Mouse (Mus musculus): ENCODE data around the gene Ltb4r2.

Gene Ltb4r2

DNA sequence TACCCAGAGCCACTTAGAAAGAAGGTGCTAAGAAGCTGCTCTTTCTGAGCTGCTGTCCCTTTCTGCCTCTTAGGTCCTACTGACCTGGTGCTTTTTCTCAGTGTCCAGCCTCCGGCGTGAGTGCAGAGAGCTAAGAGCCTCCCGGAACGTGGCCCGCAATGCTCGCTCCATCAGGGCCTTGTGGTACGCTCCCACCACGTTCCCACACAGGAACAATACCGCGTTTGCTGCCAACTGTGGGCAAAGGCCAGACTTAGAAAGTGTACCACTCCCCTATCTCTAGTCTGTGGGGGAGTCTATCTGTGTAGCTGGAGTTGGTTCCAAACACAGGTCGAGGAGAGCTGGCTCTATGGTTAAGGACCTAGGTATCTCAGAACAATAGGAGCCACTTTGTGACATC, 19.5 kb downstream of the Ltb4r2 start:
- CTCF ChIA-PET, result interaction anchor here (0.5 to 0.9 kb wide), 2 partner anchors 13 to 163 kb away, joined by 3 to 12 read pairs; partner anchors contain the start of gene Rec8

DNA sequence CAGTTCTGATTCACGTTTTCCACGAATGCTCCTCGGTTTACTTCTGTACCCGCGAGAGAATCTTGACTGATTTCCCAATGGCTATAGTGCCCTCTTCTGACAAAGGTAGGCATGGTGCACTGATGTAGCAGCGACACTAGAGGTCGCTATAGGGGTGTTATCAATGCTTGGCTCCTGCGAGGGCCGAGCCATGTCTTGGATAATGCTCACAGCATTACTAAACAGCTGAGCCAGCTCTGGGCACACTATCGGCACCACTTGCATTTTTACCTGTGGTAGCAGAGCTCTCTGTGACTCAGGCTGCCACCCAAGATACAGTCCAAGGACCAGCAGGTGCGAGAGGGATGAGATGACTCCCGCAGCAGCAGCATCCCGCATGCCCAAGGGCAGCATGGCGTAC, 20.1 kb downstream of the Ltb4r2 start:
- CTCF ChIA-PET, result interaction anchor here (0.9 kb wide), 1 partner anchor 13 kb away, joined by 3 read pairs; no protein-coding TSS in a partner anchor

DNA sequence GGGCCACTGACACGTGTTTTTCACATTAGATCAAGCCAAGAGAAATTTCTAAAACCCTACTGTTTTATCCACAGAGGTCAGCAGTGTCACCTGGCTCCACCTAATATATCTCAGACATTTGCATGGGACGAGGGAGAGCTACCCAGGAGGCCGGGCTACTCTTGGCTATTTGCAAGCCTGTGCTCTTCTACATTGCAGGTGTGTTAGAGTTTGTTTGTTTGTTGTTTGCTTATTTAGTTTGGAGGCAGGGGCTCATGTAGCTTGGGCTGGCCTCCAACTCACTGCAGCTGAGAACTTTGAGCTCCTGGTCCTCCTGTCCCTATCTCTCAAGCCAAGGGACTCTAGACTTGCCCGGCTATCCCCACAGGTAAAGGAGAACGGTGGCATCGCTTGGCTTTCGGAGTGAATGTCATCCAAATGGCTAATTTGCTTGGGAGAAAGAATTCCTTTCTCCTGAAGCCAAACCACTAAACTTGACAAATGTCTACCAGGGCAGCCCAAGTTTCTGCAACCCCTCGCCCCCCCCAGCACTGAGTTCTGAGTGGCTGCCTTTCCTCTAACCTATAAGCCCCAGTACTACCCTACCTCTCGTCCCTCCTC, 21.2 kb downstream of the Ltb4r2 start:
- CTCF ChIA-PET, result no interaction called here

DNA sequence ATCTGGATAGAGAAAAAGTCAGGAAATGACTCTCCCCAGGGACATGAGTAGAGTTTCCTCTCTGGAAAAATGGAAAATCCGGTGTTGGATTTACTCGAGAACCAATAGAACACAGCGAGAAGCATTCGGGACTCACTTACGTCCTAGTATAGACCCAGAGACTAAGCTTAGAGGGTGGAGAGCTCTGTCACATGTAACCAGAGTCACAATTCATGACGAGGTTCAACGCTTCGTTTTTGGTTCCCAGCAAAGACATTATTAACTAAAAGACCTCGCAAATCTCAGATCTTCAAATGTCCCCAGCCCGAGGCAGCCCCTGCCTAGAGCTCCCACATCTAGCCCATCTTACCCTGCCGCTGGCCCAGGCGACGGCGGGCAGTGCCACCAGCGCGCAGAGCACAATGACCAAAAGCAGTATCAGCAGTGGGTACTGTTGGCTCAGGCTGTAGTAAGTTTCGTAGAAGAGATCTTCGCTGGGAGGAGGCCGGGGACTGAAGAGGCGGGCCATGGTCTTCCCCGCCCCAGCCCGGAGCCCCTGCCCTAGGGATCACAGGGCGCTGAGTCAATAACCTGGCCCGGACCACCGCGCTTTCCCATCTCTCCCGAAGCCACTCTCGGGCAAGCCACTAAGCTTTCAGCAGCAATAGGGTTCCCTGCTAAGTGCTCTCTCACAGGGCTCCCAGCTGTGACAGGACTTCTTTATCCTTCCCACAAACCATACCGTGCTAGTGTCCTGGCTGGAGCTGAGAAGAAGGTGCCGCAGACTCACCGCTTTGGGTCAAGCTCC, 22.1 kb downstream of the Ltb4r2 start:
- CTCF ChIA-PET, result no interaction called here

DNA sequence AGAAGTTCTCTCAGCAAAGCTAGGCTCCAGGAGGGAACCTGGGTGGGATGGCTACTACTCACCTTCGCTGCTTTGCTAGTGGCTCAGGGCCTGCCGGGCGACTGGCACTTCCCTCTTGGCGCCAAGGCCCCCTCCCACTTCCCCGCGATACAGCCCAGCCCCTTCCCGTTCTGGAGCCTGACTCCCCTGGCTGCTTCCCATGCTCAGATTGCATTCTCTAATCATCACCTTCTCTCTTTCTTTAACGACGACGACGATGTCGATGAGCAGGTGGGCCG, 22.7 kb downstream of the Ltb4r2 start, which contains the start of gene Adcy4:
Adcy4 (minus strand) TSS at position 138 of the 278 bp plus-strand sequence.
- CTCF ChIA-PET, result no interaction called here

DNA sequence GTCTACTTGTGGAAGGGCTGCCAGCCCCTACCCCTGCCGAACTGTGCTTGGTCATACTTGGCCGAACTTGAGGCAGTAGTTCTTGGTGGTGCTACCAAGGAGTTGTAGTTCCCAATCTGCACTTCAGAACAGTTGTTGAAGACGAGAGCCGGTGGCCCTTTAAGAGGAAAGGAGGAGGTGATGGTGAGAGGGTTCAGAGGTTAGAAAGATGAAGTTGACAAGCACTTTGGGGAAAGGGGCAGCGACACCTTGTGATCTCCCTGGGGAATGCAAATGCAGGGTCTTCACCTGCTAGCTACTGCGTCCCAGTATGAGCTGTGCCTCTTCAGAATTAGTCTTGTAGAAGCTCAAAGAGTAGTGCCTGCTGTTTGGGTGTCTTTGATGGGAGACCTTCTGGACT, 24.0 kb downstream of the Ltb4r2 start:
- CTCF ChIA-PET, result no interaction called here

DNA sequence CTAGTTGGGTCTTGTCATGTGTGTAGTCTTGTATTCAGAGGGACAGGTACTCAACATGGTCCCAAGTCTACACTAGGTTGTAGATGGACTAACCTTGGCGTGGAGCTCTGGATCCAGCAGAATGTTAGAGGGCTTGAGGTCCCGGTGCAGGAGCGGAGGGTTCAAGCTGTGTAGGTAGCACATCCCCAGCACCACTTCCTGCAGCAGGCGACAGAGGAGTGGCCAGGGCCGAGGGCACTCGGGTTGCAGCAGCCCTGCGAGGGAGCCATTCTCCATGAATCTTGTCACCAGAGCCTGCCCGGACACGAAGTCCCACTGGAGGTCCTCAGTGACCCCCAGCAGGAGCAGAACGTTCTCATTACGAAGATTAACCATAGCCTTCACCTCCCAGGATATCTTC, 26.5 kb downstream of the Ltb4r2 start:
- CTCF ChIA-PET, result no interaction called here

DNA sequence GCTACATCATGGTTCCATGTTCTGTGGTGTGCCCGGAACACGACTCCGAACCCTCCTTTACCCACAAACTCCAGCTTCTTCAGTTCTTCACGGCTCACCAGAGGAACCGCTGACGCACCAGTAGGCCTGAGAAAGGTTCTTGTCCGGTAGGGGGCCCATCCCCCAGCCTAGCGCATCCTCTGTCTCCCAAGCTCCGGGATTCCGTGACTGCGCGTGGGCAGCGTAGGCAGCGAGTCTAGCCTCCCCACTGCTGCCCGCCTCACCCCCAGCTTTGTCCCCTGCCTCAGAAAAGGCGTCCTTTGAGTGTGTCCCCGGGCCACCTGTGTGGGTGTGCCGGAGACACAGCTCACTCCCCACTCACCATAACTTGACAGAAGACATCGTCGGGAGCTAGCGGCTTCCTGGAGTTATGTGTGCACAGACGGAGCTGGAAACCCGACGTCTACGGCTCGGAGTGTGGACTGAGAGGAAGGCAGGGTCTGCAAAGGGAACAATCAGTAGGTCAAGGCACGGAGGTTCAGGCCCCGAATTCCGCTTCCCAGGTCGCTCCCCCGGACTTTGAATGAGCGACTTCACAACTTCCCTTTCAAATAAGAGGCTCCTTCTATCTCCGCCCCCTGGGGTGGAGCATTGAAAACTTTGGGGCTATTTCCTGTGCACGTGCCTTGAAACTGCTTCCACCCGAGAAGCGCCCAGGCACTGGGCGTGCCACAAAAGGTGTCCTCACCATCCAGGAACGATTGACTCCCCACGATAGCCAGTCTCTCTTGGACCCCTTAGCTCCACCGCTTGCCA, 27.2 kb downstream of the Ltb4r2 start, which contains the start of gene Ripk3:
Ripk3 (minus strand) TSS at position 610 of the 795 bp plus-strand sequence.
- CTCF ChIA-PET, result no interaction called here

DNA sequence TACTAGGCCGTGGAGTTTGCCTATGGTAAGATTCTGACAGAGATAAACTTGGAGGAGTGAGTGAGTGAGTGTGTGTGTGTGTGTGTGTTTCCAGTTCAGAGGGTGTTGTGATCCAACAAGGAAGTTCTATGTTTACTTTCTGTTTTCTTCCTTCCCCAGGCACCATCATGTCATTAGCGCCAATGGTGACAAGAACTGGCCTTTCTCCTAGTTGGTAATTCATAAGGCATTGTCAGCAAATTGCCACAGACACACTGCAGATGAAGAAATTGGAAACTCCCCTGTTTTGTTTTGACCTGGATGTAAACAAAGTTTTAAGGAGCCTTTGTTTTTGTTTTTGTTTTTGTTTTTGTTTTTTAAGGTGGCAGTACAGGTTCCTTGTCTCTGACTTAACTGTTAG, 32.2 kb downstream of the Ltb4r2 start:
- CTCF ChIA-PET, result interaction anchor here (1.3 kb wide), 1 partner anchor 12 kb away, joined by 3 read pairs; no protein-coding TSS in a partner anchor

DNA sequence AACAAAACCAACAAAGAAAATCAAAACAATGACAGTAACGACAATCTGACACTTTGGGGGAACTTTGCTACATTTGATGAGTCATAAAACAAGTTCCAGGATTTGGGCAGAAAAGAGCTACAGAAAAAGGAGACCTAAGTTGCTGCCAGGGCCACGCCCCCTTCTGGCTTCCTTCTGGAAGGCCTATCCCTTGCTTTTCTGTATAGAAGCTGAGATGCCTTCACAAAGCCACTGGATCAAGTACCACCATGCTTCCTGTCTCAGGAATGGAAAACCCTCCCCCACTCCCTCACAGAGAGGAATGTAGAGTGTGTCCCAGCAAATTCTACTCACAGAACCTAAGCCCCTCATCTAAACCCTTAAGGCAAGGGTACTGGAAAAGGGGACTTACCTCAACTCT, 32.7 kb downstream of the Ltb4r2 start:
- CTCF ChIA-PET, result interaction anchor here (1.3 kb wide), 1 partner anchor 13 kb away, joined by 3 read pairs; no protein-coding TSS in a partner anchor

DNA sequence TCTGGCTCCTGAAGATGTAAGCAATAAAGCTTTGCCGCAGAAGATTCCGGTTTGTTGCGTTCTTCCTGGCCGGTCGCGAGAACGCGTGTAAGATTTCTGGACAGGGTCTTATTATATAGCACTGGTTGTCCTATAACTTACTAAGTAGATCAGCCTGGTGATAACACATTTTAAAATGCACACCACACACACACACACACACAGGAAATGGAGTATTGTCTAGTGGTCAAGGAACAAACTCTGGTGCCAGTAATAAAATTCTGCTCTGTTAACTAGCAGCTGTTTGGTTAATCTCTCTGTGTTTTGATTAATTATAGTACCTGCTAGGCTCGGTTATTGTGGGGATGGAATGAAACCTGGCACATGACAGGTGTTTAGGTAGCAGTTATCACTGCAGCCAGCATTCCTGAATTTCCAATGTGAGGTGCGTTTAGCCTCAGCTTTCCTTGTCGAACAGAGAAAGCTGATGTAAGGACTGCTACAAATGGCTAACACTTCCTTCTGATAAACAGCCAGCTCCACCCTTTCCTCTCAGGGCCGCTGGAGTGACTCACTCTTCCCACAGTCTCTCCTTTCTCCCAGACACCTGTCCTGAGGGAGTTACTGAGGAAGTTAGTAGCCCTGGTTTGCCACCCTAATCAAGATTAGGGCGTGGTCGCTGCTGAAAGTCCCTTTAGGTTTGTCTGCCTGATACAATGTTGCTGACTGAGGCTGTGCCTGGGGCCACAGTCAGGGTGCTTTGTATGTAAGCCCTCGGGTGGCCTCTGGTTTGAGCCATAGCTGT, 34.3 kb downstream of the Ltb4r2 start:
- CTCF ChIA-PET, result no interaction called here

Measured in spleen, embryonic (tissue).